Mouse (Mus musculus): ENCODE data around the gene 4930447C04Rik.

DNA sequence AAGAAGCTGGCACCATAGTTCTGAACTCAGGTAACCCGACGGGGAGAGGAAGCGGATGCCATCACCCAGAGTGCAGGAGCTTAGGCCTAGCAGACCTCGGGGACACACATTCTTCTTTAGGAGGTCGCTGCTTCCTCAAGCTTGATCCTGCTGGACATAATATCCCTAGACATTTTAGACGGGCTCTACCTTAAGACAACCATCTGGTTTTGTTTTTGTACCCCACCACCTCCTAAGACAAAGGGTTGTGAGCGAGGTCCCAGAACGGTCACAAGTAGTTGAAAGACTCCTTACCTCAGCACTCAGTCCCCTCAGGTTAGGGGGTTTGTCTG, 5.5 kb upstream of the 4930447C04Rik start:
- TF ChIP-seq CTCF (IDR thresholded peaks at IDR 0.05; ENCODE audit: borderline replicate concordance, insufficient read depth, low read length) (no peak), POLR2A (IDR thresholded peaks at IDR 0.05; ENCODE audit: low read depth, low read length) (no peak)

Data from embryonic fibroblast, embryonic 13.5 days (primary cell).